Mouse (Mus musculus) forebrain, embryonic 12.5 days (tissue): ENCODE results near the gene Mn1. TPM values are rescaled to one million over a fixed set of nuclear protein-coding genes. Genes with fewer than 3 reads are reported as not detected.

Experiments
- ATAC-seq: fragments of 200-750 bp; cut with Nextera tagmentation; 2 replicates; pipeline ENCODE4 v1.8.0; 2017; ENCODE audit warnings: moderate TSS enrichment; ENCODE audit not compliant: low FRiP score
- H3K27ac ChIP-seq: fragments of 300-500 bp; sonication (generic); 2 replicates; pipeline ENCODE4 v1.5.1; 2016; ENCODE audit warnings: mild to moderate bottlenecking
- H3K27me3 ChIP-seq: fragments of 300-500 bp; sonication (generic); 2 replicates; pipeline ENCODE4 v1.6.1; 2016; ENCODE audit warnings: mild to moderate bottlenecking
- H3K36me3 ChIP-seq: fragments of 300-500 bp; sonication (generic); replicated peaks from 2 replicates; pipeline ENCODE4 v1.6.1; 2016; ENCODE audit warnings: mild to moderate bottlenecking
- H3K4me1 ChIP-seq: fragments of 300-500 bp; sonication (generic); 2 replicates; pipeline ENCODE4 v1.6.1; 2016
- H3K4me2 ChIP-seq: fragments of 300-500 bp; sonication (generic); 2 replicates; pipeline ENCODE4 v1.6.1; 2016; ENCODE audit warnings: mild to moderate bottlenecking, moderate library complexity
- H3K4me3 ChIP-seq: fragments of 300-500 bp; sonication (generic); replicated peaks from 2 replicates; pipeline ENCODE4 v1.5.1; 2016; ENCODE audit warnings: mild to moderate bottlenecking
- H3K9ac ChIP-seq: fragments of 300-500 bp; sonication (generic); 2 replicates; pipeline ENCODE4 v1.6.1; 2016; ENCODE audit warnings: mild to moderate bottlenecking
- H3K9me3 ChIP-seq: fragments of 300-500 bp; sonication (generic); 2 replicates; pipeline ENCODE4 v1.6.1; 2016
- WGBS: fragments of 180-500 bp; shearing (Covaris S2); methylation state at CpG from one replicate; pipeline ENCODE4 v1.1.7; 2016; 5-methylcytosine and 5-hydroxymethylcytosine counted together
- polyA plus RNA-seq: library from polyadenylated mRNA; unstranded; fragments of >200 nt; fragmentation: Nextera tagmentation; extraction: Ambion mirVana; gene quantifications from 2 replicates; pipeline ENCODE4 v1.2.1, GENCODE M21; 2016

Mn1 gene
- polyA plus RNA-seq, 1 experiment from 2014 or later, result 55.8 TPM

DNA sequence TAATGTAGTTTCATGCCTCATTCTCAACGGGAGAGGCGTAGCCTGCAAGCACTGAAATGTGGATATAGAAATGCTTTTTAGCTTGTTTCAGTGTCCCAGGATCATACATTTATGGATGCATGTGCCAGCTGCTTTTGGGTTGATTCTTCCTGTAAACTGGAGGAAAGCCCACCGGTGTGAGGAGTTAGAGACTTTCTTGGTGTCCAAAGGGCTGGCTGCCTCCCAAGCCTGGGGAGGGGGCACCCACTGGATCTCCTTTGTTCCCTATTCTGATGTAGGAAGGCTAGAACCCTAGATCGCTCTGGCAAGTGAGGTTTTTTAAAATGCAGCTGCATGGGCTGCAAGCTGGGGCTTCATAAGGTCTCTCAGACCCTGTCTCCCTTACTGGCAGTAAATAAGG is 6.5 kb downstream of the Mn1 start:
- H3K4me1 ChIP-seq, result peaks cover 99% of the 10 kb centered on the region
- no peaks in the 10 kb centered on the region for H3K9me3 ChIP-seq
- H3K9ac ChIP-seq, result peak overlapping the region; percentile 100
- 53% methylated on average over 4 of the region's 4 CpGs for WGBS
- peak overlapping the region; percentile 98 for H3K4me3 ChIP-seq
- peak overlapping the region; percentile 98 for H3K4me2 ChIP-seq
- H3K36me3 ChIP-seq, result peaks cover 74% of the 10 kb centered on the region
- ATAC-seq, result no peak
- peak overlapping the region; percentile 53; the same call in 1 of the 2 replicates for H3K27ac ChIP-seq
- no peaks in the 10 kb centered on the region for H3K27me3 ChIP-seq

DNA sequence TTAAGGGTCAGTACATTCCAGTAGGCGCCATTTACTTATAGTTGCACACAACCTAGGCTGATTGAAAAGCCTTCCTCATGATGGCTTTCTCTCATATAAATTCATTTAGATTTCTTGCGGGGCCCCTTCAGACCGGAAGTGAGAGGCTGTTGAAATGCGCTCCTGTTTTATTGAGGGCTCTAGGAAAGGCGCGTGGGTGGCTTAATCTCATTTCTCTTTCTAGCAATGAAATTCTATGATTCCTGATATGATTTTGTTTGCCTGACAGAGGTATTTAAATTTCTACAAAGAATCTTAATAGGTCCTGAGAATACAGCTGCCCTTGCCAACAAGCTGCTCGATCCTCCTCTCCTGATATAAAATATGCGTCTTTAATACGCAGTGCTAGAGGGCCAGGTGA is 8.7 kb downstream of the Mn1 start:
- 72% methylated on average over 9 of the region's 9 CpGs for WGBS
- Histone ChIP-seq H3K4me2 (peak overlapping the region; percentile 98), H3K27ac (peak overlapping the region; percentile 50; the same call in 1 of the 2 replicates), H3K4me3 (peak overlapping the region; percentile 98), H3K4me1 (peaks cover 99% of the 10 kb centered on the region), H3K36me3 (peaks cover 56% of the 10 kb centered on the region), H3K9me3 (no peaks in the 10 kb centered on the region), H3K27me3 (no peaks in the 10 kb centered on the region), H3K9ac (peak overlapping the region; percentile 26; the same call in 1 of the 2 replicates)
- ATAC-seq, result no peak

DNA sequence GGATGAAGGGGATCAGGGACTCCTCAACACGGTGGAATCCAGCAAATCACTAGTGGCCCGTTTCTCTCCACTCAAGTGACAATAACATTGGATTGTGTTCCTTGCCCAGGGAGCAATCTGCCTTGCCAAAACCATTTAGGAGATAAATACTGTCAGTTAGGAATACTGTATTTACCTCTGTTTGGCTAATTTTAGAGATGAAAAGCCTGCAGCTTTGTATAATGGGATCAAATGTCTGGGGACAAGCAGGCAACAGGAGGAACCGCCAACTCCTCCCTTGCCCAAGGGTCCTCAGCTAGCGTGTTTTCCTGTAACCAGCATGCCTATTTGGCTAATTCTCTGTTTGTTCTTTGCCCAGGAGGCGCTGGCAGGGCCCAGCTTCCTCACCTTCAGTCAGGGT is 9.1 kb downstream of the Mn1 start:
- Histone ChIP-seq H3K4me3 (peak overlapping the region; percentile 98), H3K27me3 (no peaks in the 10 kb centered on the region), H3K9ac (peak overlapping the region; percentile 26; the same call in 1 of the 2 replicates), H3K4me1 (peaks cover 99% of the 10 kb centered on the region), H3K4me2 (peak overlapping the region; percentile 98), H3K36me3 (peaks cover 52% of the 10 kb centered on the region), H3K9me3 (no peaks in the 10 kb centered on the region), H3K27ac (0 out of 2 replicates have a peak overlapping the region, but pooled peaks have one; percentile 50)
- 34% methylated on average over 5 of the region's 5 CpGs for WGBS
- ATAC-seq, result no peak

DNA sequence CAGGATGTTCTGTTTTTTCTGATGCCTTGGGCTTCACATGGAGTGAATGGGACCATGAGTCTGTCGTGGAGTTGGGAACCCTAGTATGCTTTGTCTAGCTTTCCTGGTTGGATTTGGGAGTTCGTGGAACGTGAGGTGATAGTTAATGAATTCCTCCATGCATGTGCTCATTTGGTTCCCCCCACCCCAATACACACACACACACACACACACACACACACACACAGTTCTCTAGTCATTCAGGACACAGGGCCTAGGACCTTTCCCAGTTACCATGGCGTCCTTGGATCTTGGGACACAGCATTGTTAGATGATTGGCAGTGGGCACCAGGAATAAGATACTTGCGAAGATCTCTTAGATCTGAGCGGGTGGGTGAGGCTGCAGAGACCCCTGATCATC is 11.7 kb downstream of the Mn1 start:
- 39% methylated on average over 6 of the region's 6 CpGs for WGBS
- peaks cover 100% of the 10 kb centered on the region for H3K4me1 ChIP-seq
- H3K27ac ChIP-seq, result peak overlapping the region; percentile 63
- peak overlapping the region; percentile 15 for H3K4me3 ChIP-seq
- peak overlapping the region; percentile 29; the same call in 1 of the 2 replicates for H3K9ac ChIP-seq
- H3K27me3 ChIP-seq, result no peaks in the 10 kb centered on the region
- ATAC-seq, result 0 out of 2 replicates have a peak, but pooled peaks have one; percentile 24
- peaks cover 39% of the 10 kb centered on the region for H3K36me3 ChIP-seq
- H3K4me2 ChIP-seq, result peak overlapping the region; percentile 98
- no peaks in the 10 kb centered on the region for H3K9me3 ChIP-seq

DNA sequence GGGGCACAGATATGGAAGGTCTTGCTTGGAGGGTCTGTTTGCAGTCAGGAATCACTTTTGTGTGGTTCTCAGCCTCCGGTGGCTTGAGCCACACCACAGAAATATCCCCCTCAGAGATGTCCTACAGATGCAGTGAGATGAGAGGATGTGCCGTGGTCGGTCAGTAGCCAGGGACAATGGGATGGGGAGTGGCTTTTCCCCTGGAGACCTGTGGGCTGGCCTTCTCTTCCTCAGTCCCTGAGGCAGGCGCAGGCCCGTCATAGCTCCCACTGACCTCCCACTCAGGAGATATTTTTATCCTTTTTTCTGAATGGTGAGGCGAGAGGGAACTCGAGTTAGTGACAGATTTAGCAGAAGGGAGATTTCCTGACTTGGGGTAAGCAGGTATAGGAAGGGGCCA is 12.6 kb downstream of the Mn1 start:
- H3K27me3 ChIP-seq, result no peaks in the 10 kb centered on the region
- peak overlapping the region; percentile 47 for H3K9ac ChIP-seq
- peak overlapping the region; percentile 15 for H3K4me3 ChIP-seq
- ATAC-seq, result no peak
- peak overlapping the region; percentile 63 for H3K27ac ChIP-seq
- H3K9me3 ChIP-seq, result no peaks in the 10 kb centered on the region
- H3K4me2 ChIP-seq, result peak overlapping the region; percentile 98
- WGBS, result 25% methylated on average over 7 of the region's 7 CpGs
- peaks cover 31% of the 10 kb centered on the region for H3K36me3 ChIP-seq
- H3K4me1 ChIP-seq, result peaks cover 100% of the 10 kb centered on the region

DNA sequence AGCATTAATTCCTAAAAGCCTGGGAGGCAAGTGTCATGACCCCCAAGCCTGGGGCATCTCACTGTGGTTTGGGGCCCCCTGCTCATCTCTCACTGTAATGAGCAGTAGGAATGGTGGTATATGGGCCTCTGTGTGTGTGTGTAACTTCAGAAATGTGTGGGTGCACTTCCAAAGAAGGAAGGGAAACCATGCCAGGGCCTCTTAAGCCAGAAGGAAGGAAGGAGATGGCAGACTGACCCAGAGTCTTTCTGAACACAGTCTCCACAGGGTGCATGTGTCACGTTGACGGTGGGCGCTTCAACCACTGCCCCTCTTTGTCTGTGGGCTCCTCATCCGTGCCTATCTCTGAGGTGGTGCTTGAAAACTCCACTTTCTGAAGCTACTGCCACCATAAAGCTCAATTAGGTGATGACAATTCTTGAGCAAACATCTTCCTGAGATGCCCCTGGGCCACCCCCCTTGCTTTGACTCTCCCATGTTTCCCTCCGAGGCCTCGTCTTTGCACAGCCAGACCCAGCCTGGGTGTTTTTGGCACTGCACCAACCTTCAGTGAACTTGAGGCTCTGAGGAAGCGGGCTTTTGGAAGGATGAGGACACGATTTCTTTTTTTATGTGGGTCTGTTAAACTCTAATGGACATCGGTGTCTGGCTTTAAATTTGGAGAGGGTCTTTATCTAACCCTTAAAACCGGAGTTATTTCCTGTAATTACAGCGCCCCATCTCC is 14.0 kb downstream of the Mn1 start:
- no peak for ATAC-seq
- Histone ChIP-seq H3K27me3 (no peaks in the 10 kb centered on the region), H3K27ac (peak overlapping the region; percentile 43), H3K4me3 (peak overlapping the region; percentile 7; the same call in 1 of the 2 replicates), H3K9me3 (no peaks in the 10 kb centered on the region), H3K4me1 (peaks cover 99% of the 10 kb centered on the region), H3K36me3 (peaks cover 29% of the 10 kb centered on the region), H3K4me2 (peak overlapping the region; percentile 98), H3K9ac (peak overlapping the region; percentile 29)
- WGBS, result 55% methylated on average over 11 of the region's 11 CpGs

DNA sequence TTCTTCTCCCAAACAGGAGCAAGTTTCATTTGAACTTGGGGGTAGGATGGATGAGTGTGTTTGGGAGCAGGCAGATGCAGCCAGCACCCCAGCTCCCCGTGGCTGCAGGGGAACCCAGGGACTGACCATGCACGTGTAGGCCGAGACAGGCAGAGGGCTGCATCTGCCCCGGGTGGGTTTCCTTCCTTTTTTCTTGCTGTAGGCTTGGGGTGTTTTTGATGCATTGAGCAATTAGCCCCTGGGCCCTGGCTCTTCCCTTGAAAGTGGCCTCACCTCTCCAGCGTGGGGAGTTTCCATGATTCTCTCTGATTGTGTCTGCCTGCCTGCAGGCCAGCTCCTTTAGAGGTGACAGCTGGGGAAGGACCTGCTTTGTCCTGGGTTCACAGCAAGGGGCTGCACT is 15.7 kb downstream of the Mn1 start:
- 27% methylated on average over 5 of the region's 5 CpGs for WGBS
- ATAC-seq, result no peak
- Histone ChIP-seq H3K9ac (peak overlapping the region; percentile 38; the same call in 1 of the 2 replicates), H3K27ac (peak overlapping the region; percentile 60), H3K36me3 (peaks cover 31% of the 10 kb centered on the region), H3K4me2 (peak overlapping the region; percentile 21; the same call in 1 of the 2 replicates), H3K9me3 (no peaks in the 10 kb centered on the region), H3K4me1 (peaks cover 99% of the 10 kb centered on the region), H3K4me3 (no peak overlapping the region), H3K27me3 (no peaks in the 10 kb centered on the region)

DNA sequence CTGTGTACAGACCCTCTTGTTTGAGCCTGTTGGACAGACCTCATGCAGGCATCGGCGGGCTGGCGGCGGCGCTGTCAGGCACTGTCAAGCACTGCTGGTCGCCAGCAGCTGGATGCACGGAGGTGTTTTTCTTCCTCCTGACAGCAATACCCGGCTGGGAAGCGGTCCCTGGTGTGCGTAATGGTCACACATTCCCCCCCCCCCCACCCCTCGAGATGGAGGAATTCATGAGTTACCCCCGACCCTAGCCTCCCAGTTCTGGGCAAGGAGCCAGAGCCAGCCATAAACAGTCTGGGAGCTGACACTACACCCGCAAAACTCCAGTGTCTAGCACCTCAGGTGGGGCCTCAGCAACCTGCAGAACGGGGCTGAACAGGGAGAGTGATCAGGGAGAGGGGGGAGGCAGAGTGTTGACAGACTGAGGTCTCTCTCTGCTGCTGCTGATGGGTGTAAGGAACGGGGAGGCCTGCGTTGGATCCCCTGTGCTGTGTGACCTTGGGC is 17.2 kb downstream of the Mn1 start:
- peak; percentile 57 for ATAC-seq
- Histone ChIP-seq H3K4me1 (peaks cover 91% of the 10 kb centered on the region), H3K9me3 (no peaks in the 10 kb centered on the region), H3K27ac (peak overlapping the region; percentile 60), H3K4me3 (0 out of 2 replicates have a peak overlapping the region, but pooled peaks have one; percentile 5), H3K27me3 (no peaks in the 10 kb centered on the region), H3K36me3 (peaks cover 41% of the 10 kb centered on the region), H3K4me2 (peak overlapping the region; percentile 31), H3K9ac (0 out of 2 replicates have a peak overlapping the region, but pooled peaks have one; percentile 21)
- 24% methylated on average over 16 of the region's 16 CpGs for WGBS

DNA sequence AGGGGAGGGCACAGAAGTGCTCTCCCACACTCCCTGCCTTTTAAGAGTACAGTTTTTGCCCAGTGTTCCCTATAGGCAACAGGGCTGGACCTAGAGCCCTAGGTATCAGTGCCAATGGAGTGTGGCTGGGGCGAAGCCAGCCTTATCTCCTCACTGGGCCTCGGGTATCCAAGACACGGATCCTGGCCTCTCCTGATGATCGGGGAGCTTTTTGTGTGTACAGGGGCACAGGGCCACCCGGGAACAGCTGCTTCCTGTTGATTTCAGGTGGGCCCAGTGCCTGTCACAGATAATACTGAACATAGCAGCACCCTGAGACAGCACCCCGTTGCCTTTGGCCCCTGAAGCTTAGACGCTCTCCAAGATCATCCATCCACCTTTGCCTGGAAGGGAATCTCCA is 19.1 kb downstream of the Mn1 start:
- H3K27ac ChIP-seq, result no peak overlapping the region
- no peak overlapping the region for H3K4me3 ChIP-seq
- no peaks in the 10 kb centered on the region for H3K9me3 ChIP-seq
- H3K9ac ChIP-seq, result no peak overlapping the region
- no peak overlapping the region for H3K4me2 ChIP-seq
- peaks cover 85% of the 10 kb centered on the region for H3K4me1 ChIP-seq
- no peak for ATAC-seq
- no peaks in the 10 kb centered on the region for H3K27me3 ChIP-seq
- WGBS, result 89% methylated on average over 7 of the region's 7 CpGs
- H3K36me3 ChIP-seq, result peaks cover 53% of the 10 kb centered on the region

DNA sequence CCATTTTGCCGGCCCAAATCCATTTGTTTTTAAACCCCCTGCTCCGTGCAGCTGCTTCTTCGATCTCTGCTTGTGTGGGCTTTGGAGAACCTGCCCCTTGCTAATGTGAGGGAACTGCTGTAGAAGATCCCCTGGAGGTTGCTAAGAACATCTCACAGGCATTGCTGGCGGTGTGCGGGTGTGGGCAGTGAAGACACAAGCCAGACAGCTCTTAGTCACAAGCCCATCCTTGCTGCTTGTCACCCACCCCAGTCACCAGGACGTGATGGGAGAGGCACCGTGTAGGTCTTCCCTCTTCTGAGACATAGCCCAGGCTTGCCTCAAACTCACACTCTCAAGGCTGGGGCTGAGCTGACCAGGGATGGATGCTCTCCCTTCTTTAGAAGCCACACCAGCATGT is 20.0 kb downstream of the Mn1 start:
- H3K4me2 ChIP-seq, result no peak overlapping the region
- H3K9ac ChIP-seq, result no peak overlapping the region
- WGBS, result 71% methylated on average over 7 of the region's 7 CpGs
- ATAC-seq, result no peak
- H3K9me3 ChIP-seq, result no peaks in the 10 kb centered on the region
- no peaks in the 10 kb centered on the region for H3K27me3 ChIP-seq
- H3K4me1 ChIP-seq, result peaks cover 85% of the 10 kb centered on the region
- H3K27ac ChIP-seq, result 0 out of 2 replicates have a peak overlapping the region, but pooled peaks have one; percentile 26
- no peak overlapping the region for H3K4me3 ChIP-seq
- H3K36me3 ChIP-seq, result peaks cover 61% of the 10 kb centered on the region

DNA sequence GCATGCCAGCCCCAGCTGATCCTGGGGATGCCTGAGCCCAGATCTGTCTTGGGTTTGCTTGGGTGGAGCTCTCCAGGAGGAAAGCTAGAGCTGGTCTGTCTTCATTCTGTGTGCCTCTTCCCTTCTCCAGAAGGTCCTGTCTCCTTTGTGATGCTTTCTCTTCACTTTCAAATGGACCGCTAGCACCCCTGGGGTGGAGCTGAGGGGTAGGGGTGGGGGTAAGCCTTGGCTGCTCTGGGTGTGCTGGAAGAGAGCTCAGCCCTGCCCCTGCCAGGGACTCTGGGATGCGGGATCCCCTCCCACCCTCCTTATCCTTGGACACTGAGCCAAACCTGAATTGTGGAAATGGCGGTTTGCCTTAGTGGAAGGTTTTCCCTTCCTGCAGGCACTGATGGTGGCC is 21.2 kb downstream of the Mn1 start:
- no peak for ATAC-seq
- H3K27ac ChIP-seq, result 0 out of 2 replicates have a peak overlapping the region, but pooled peaks have one; percentile 13
- no peak overlapping the region for H3K9ac ChIP-seq
- H3K27me3 ChIP-seq, result no peaks in the 10 kb centered on the region
- 87% methylated on average over 3 of the region's 3 CpGs for WGBS
- no peaks in the 10 kb centered on the region for H3K9me3 ChIP-seq
- H3K4me3 ChIP-seq, result no peak overlapping the region
- peaks cover 81% of the 10 kb centered on the region for H3K4me1 ChIP-seq
- H3K36me3 ChIP-seq, result peaks cover 72% of the 10 kb centered on the region
- no peak overlapping the region for H3K4me2 ChIP-seq

DNA sequence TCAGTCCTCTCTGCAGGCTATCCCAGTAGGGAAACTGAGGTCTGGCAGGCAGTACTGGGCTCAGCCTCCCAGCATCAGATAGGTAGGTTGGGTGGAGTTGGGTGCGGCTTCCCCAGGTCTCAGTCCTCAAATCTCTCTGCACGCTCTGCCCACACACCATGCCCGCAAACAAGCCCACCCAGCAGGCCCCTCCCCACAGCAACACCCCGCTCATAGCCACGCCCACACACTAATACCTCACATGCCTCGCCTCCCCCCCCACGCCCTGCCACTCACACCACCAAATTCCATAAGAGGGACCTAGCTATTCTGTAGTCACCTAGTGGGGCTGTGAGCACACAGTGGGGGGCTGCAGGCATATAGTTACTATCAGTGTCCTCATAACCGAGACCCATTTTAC is 21.7 kb downstream of the Mn1 start:
- Histone ChIP-seq H3K9ac (no peak overlapping the region), H3K36me3 (peaks cover 72% of the 10 kb centered on the region), H3K4me3 (no peak overlapping the region), H3K27ac (no peak overlapping the region), H3K4me2 (no peak overlapping the region), H3K4me1 (peaks cover 77% of the 10 kb centered on the region), H3K27me3 (no peaks in the 10 kb centered on the region), H3K9me3 (no peaks in the 10 kb centered on the region)
- WGBS, result 83% methylated on average over 8 of the region's 8 CpGs
- no peak for ATAC-seq
